Mouse (Mus musculus) heart, postnatal 0 days (tissue): Measurements from ENCODE around the gene Fer1l4.

ENCODE experiments used
- CTCF ChIP-seq: IDR thresholded peaks from 2 replicates; pipeline ENCODE4 v1.5.1; 2016; ENCODE audit warnings: antibody characterized with exemption, control low read depth, low read depth
- EP300 ChIP-seq: IDR thresholded peaks from 2 replicates; pipeline ENCODE4 v1.6.1; 2016; ENCODE audit warnings: antibody characterized with exemption, low read depth

DNA sequence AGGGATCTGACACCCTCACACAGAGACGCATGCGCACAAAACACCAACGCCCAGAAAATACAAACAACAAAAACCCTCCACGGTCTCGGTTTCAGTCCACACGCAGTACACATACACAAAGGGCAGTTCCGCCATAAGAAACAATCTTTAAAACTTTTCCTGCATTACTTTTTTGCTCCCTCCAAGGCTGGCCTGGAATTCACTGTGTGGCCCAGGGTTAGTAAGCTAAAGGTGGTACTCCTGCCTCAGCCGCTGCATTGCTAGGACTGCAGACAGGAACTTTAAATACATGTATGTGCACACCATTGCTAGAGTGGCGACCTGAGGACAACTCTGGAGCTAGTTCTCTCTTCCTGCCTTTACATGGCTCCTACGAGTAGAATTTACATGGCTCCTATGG is 18.5 kb upstream of the Fer1l4 start:
- TF ChIP-seq CTCF: no peak
- no peak for TF ChIP-seq EP300
